Mouse (Mus musculus): ENCODE results near the gene Cops4.

GRCm38 (mm10) chr5:100489340-100489739, 28.8 kb upstream of the Cops4 start:
- TF ChIP-seq CTCF (IDR thresholded peaks at IDR 0.05; ENCODE audit: extremely low read depth, insufficient read length, insufficient replicate concordance, low read depth, low read length) = no peak
- no peak for TF ChIP-seq POLR2A (IDR thresholded peaks at IDR 0.05; ENCODE audit: low read depth, low read length)
